Mouse (Mus musculus) cerebral cortex, adult 2 months (tissue): ENCODE results near the gene Pde10a.

Experiments
- WGBS: fragments of 180-500 bp; shearing (Covaris S2); methylation state at CpG from one replicate; pipeline ENCODE4 v1.1.7; 2018; 5-methylcytosine and 5-hydroxymethylcytosine counted together

The Pde10a gene

GRCm38 (mm10) chr17:8847558-8847957 lies 322.4 kb downstream of the Pde10a start:
- 43% methylated on average over 7 of the region's 7 CpGs for WGBS

- 77% methylated on average over 6 of the region's 6 CpGs for WGBS
Observed at GRCm38 (mm10) chr17:8851846-8852245, 326.7 kb downstream of the Pde10a start.

- 45% methylated on average over 22 of the region's 22 CpGs for WGBS
Observed at GRCm38 (mm10) chr17:8856430-8857371, 331.5 kb downstream of the Pde10a start.

- 33% methylated on average over 23 of the region's 23 CpGs for WGBS
Observed at GRCm38 (mm10) chr17:8858636-8859421, 333.7 kb downstream of the Pde10a start.

- WGBS, result 50% methylated on average over 4 of the region's 4 CpGs
Observed at GRCm38 (mm10) chr17:8859489-8859888, 334.3 kb downstream of the Pde10a start.

GRCm38 (mm10) chr17:8864638-8865497 lies 339.7 kb downstream of the Pde10a start:
- 70% methylated on average over 8 of the region's 8 CpGs for WGBS

- 77% methylated on average over 25 of the region's 25 CpGs for WGBS
Observed at GRCm38 (mm10) chr17:8867331-8868237, 342.4 kb downstream of the Pde10a start.

GRCm38 (mm10) chr17:8869287-8869686 lies 344.1 kb downstream of the Pde10a start:
- WGBS, result 90% methylated on average over 10 of the region's 10 CpGs

- WGBS, result 92% methylated on average over 7 of the region's 7 CpGs
Observed at GRCm38 (mm10) chr17:8870848-8871247, 345.7 kb downstream of the Pde10a start.

- 82% methylated on average over 7 of the region's 7 CpGs for WGBS
Observed at GRCm38 (mm10) chr17:8871396-8871795, 346.2 kb downstream of the Pde10a start.

GRCm38 (mm10) chr17:8871997-8872593 lies 346.9 kb downstream of the Pde10a start:
- 58% methylated on average over 12 of the region's 12 CpGs for WGBS

- WGBS, result 62% methylated on average over 8 of the region's 8 CpGs
Observed at GRCm38 (mm10) chr17:8872611-8873010, 347.4 kb downstream of the Pde10a start.

GRCm38 (mm10) chr17:8878056-8878455 lies 352.9 kb downstream of the Pde10a start:
- 80% methylated on average over 1 of the region's 1 CpGs for WGBS

- WGBS, result 93% methylated on average over 6 of the region's 6 CpGs
Observed at GRCm38 (mm10) chr17:8881711-8882110, 356.5 kb downstream of the Pde10a start.

GRCm38 (mm10) chr17:8884691-8885090 lies 359.5 kb downstream of the Pde10a start:
- 67% methylated on average over 5 of the region's 5 CpGs for WGBS

- WGBS, result 88% methylated on average over 6 of the region's 6 CpGs
Observed at GRCm38 (mm10) chr17:8885830-8886229, 360.7 kb downstream of the Pde10a start.

GRCm38 (mm10) chr17:8888105-8888504 lies 362.9 kb downstream of the Pde10a start:
- 68% methylated on average over 9 of the region's 9 CpGs for WGBS

GRCm38 (mm10) chr17:8888639-8889038 lies 363.5 kb downstream of the Pde10a start:
- WGBS, result 85% methylated on average over 5 of the region's 5 CpGs

- 78% methylated on average over 13 of the region's 13 CpGs for WGBS
Observed at GRCm38 (mm10) chr17:8892193-8892985, 367.2 kb downstream of the Pde10a start.
